Mouse (Mus musculus): ENCODE measurements at regions not wholly inside any gene's neighbourhood (a gene's known extent, or its start where the extent isn't known, plus 50 kb on each side); places are given as distances from the start of the nearest gene placed in this dataset.

- Histone ChIP-seq H3K4me3 (ENCODE audit: control insufficient read depth in 1 of 2, insufficient read depth in 1 of 2, low read depth in 2 of 2, low read length in 2 of 2) (no peak overlapping the region), H3K36me3 (ENCODE audit: control insufficient read depth in 1 of 2, insufficient read depth in 2 of 2, low read length in 2 of 2) (no peaks in the 10 kb centered on the region), H3K27me3 (ENCODE audit: control insufficient read depth in 1 of 2, insufficient read depth in 2 of 2, low read length in 2 of 2) (no peaks in the 10 kb centered on the region), H3K9ac (ENCODE audit: control insufficient read depth, low read depth, low read length, poor library complexity, severe bottlenecking) (no peak overlapping the region), H3K79me2 (ENCODE audit: control insufficient read depth, insufficient read depth, low read length, poor library complexity) (no peaks in the 10 kb centered on the region), H3K27ac (ENCODE audit: control insufficient read depth, low read depth, low read length) (no peak overlapping the region), H3K9me3 (replicated peaks; ENCODE audit: insufficient read depth, low read length) (no peaks in the 10 kb centered on the region), H3K4me1 (ENCODE audit: control insufficient read depth in 1 of 2, insufficient read depth in 2 of 2, low read length in 2 of 2) (no peaks in the 10 kb centered on the region)
- TF ChIP-seq RCOR1 (IDR thresholded peaks at IDR 0.05; ENCODE audit: low read depth, low read length) = no peak
- no peak for TF ChIP-seq TAL1 (IDR thresholded peaks at IDR 0.05; ENCODE audit: low read length)
- TF ChIP-seq TCF12 (IDR thresholded peaks at IDR 0.05; ENCODE audit: low read depth, low read length) = no peak
- TF ChIP-seq JUND (IDR thresholded peaks at IDR 0.05; ENCODE audit: low read depth, low read length) = no peak
- no peak for TF ChIP-seq POLR2A (IDR thresholded peaks at IDR 0.05; ENCODE audit: control insufficient read depth in 1 of 2, insufficient read depth in 1 of 2, low read depth in 1 of 2, low read length in 2 of 2, poor library complexity in 1 of 2)
- DNase-seq (ENCODE audit: low read depth, low spot score) = no peak
These were observed 90.7 kb upstream of the Prickle1 start for GRCm38 (mm10) chr15:93686385-93686784.

GRCm38 (mm10) chr15:93681602-93682001, 85.9 kb upstream of the Prickle1 start:
- H3K9ac ChIP-seq (ENCODE audit: control insufficient read depth, low read depth, low read length, poor library complexity, severe bottlenecking) = no peak overlapping the region
- no peak overlapping the region for H3K27ac ChIP-seq (ENCODE audit: control insufficient read depth, low read depth, low read length)
- no peaks in the 10 kb centered on the region for H3K79me2 ChIP-seq (ENCODE audit: control insufficient read depth, insufficient read depth, low read length, poor library complexity)
- no peaks in the 10 kb centered on the region for H3K4me1 ChIP-seq (ENCODE audit: control insufficient read depth in 1 of 2, insufficient read depth in 2 of 2, low read length in 2 of 2)
- no peaks in the 10 kb centered on the region for H3K27me3 ChIP-seq (ENCODE audit: control insufficient read depth in 1 of 2, insufficient read depth in 2 of 2, low read length in 2 of 2)
- TF ChIP-seq NELFE (IDR thresholded peaks at IDR 0.05; ENCODE audit: low read depth, low read length) = no peak
- TF ChIP-seq TCF12 (IDR thresholded peaks at IDR 0.05; ENCODE audit: low read depth, low read length) = no peak
- no peak for TF ChIP-seq ETS1 (IDR thresholded peaks at IDR 0.05; ENCODE audit: low read depth, low read length)
- no peak for TF ChIP-seq E2F4 (IDR thresholded peaks at IDR 0.05; ENCODE audit: borderline replicate concordance, low read depth, low read length)
- no peak for TF ChIP-seq TAL1 (IDR thresholded peaks at IDR 0.05; ENCODE audit: low read length)
- no peak for TF ChIP-seq POLR2AphosphoS5 (IDR thresholded peaks at IDR 0.05; ENCODE audit: borderline replicate concordance, low read depth, low read length)
- H3K36me3 ChIP-seq (ENCODE audit: control insufficient read depth in 1 of 2, insufficient read depth in 2 of 2, low read length in 2 of 2) = no peaks in the 10 kb centered on the region
- no peak for DNase-seq (ENCODE audit: low read depth, low spot score)
- H3K9me3 ChIP-seq (replicated peaks; ENCODE audit: insufficient read depth, low read length) = no peaks in the 10 kb centered on the region
- no peak overlapping the region for H3K4me3 ChIP-seq (ENCODE audit: control insufficient read depth in 1 of 2, insufficient read depth in 1 of 2, low read depth in 2 of 2, low read length in 2 of 2)

- H3K79me2 ChIP-seq (ENCODE audit: control insufficient read depth, insufficient read depth, low read length, poor library complexity) = no peaks in the 10 kb centered on the region
- no peaks in the 10 kb centered on the region for H3K4me1 ChIP-seq (ENCODE audit: control insufficient read depth in 1 of 2, insufficient read depth in 2 of 2, low read length in 2 of 2)
- H3K27ac ChIP-seq (ENCODE audit: control insufficient read depth, low read depth, low read length) = no peak overlapping the region
- no peak for TF ChIP-seq ZC3H11A (IDR thresholded peaks at IDR 0.05; ENCODE audit: low read depth, low read length)
- no peak for TF ChIP-seq POLR2AphosphoS2 (IDR thresholded peaks at IDR 0.05; ENCODE audit: low read length)
- TF ChIP-seq SIN3A (IDR thresholded peaks at IDR 0.05; ENCODE audit: low read length) = no peak
- TF ChIP-seq CTCF (IDR thresholded peaks at IDR 0.05 in 2 of 3, conservative IDR thresholded peaks at IDR 0.05 in 1 of 3; ENCODE audit: control insufficient read depth in 1 of 3, insufficient read depth in 1 of 3, low read depth in 2 of 3, low read length in 3 of 3, poor library complexity in 1 of 3, severe bottlenecking in 1 of 3) = no peak
- TF ChIP-seq UBTF (IDR thresholded peaks at IDR 0.05; ENCODE audit: borderline replicate concordance, insufficient read depth, low read depth, low read length) = no peak
- TF ChIP-seq MEF2A (IDR thresholded peaks at IDR 0.05; ENCODE audit: extremely low read depth, insufficient replicate concordance, low read depth, low read length, poor library complexity, severe bottlenecking) = no peak
- TF ChIP-seq ETS1 (IDR thresholded peaks at IDR 0.05; ENCODE audit: low read depth, low read length) = no peak
- TF ChIP-seq GABPA (IDR thresholded peaks at IDR 0.05; ENCODE audit: low read depth, low read length) = no peak
- no peak for TF ChIP-seq USF2 (IDR thresholded peaks at IDR 0.05; ENCODE audit: borderline replicate concordance in 1 of 2, insufficient read depth in 1 of 2, low read depth in 1 of 2, low read length in 2 of 2)
- TF ChIP-seq USF1 (IDR thresholded peaks at IDR 0.05; ENCODE audit: low read depth, low read length) = no peak
- TF ChIP-seq ZKSCAN1 (IDR thresholded peaks at IDR 0.05; ENCODE audit: low read depth, low read length) = no peak
- no peak for TF ChIP-seq CHD2 (IDR thresholded peaks at IDR 0.05; ENCODE audit: low read length)
- no peak overlapping the region for H3K4me3 ChIP-seq (ENCODE audit: control insufficient read depth in 1 of 2, insufficient read depth in 1 of 2, low read depth in 2 of 2, low read length in 2 of 2)
- no peaks in the 10 kb centered on the region for H3K27me3 ChIP-seq (ENCODE audit: control insufficient read depth in 1 of 2, insufficient read depth in 2 of 2, low read length in 2 of 2)
- DNase-seq (ENCODE audit: low read depth, low spot score) = no peak
- no peaks in the 10 kb centered on the region for H3K36me3 ChIP-seq (ENCODE audit: control insufficient read depth in 1 of 2, insufficient read depth in 2 of 2, low read length in 2 of 2)
- no peaks in the 10 kb centered on the region for H3K9me3 ChIP-seq (replicated peaks; ENCODE audit: insufficient read depth, low read length)
- H3K9ac ChIP-seq (ENCODE audit: control insufficient read depth, low read depth, low read length, poor library complexity, severe bottlenecking) = no peak overlapping the region
These were observed 79.9 kb upstream of the Prickle1 start for GRCm38 (mm10) chr15:93675624-93676023.
